Mouse (Mus musculus): ENCODE measurements around the gene Slit3.

GRCm38 (mm10) chr11:35619421-35619820 is 498.4 kb downstream of the Slit3 start:
- TF ChIP-seq GATA1 (IDR thresholded peaks at IDR 0.05; ENCODE audit: borderline replicate concordance, low read length) (no peak), FLI1 (IDR thresholded peaks at IDR 0.05; ENCODE audit: low read length) (no peak)
